Mouse (Mus musculus) spleen, adult 2 months (tissue): ENCODE measurements around the gene Best3.

ENCODE experiments used
- CTCF ChIP-seq: fragments of 200-500 bp; IDR thresholded peaks from 2 replicates; pipeline ENCODE4 v1.5.1; 2011; ENCODE audit warnings: mild to moderate bottlenecking, inconsistent platforms; ENCODE audit not compliant: insufficient read depth, insufficient read length, insufficient replicate concordance; ENCODE audit errors: extremely low read depth
- POLR2A ChIP-seq: fragments of 200-500 bp; IDR thresholded peaks from 2 replicates; pipeline ENCODE4 v1.6.1; 2011; ENCODE audit warnings: low read depth, low read length, inconsistent platforms

DNA sequence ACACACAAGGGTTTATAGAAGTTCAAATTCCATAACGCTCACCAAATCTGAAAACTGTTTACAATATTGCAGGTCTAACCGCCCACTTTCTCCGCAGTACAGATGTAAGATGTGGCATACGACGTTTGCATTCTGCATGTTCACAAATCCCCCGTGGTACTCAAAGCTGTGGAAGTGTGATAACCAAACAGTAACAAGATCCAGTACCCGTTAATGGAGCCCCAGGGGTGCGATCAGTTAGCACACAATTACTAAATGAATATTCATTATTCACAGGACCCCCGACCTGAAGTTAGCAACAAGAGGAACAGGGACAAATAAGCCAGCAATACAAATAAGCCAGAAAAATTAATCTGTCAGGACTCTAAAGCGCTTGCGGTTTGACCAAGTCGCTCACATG is 1.3 kb upstream of the Best3 start:
- TF ChIP-seq CTCF (no peak), POLR2A (no peak)
